Mouse (Mus musculus): Measurements from ENCODE around the gene 9530068E07Rik.

DNA sequence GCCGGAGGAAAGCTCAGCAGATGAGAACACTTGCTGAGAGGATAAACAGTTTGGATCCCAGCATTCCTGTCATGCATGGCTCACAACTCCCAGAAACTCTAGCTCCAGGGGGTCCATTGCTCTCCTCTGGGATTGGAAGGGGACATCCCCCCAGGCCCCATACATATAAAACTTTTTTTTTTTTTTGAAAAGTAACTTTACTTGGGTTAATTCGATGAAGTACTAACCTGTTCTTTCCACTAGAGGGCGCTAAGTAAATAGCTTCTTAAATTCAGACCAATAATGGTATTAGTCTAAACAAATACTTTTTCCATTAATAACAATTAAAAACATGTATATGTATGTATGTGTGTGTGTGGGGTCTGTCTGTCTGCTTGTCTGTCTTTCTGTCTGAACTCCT, 11.6 kb upstream of the 9530068E07Rik start:
- TF ChIP-seq POLR2A (IDR thresholded peaks at IDR 0.05; ENCODE audit: low read depth, low read length), result no peak
- no peak for TF ChIP-seq CTCF (IDR thresholded peaks at IDR 0.05; ENCODE audit: extremely low read depth, insufficient read depth, insufficient read length, insufficient replicate concordance)
